Mouse (Mus musculus) hindbrain, postnatal 0 days (tissue): ENCODE measurements around the gene Ptpa. TPM values are rescaled to one million over a fixed set of nuclear protein-coding genes. Genes with fewer than 3 reads are reported as not detected.

ENCODE experiments used
- ATAC-seq: fragments of 200-750 bp; cut with Nextera tagmentation; 2 replicates; pipeline ENCODE4 v1.8.0; 2017; ENCODE audit warnings: mild to moderate bottlenecking, moderate TSS enrichment, moderate library complexity
- DNase-seq: peaks from one replicate; pipeline ENCODE4 v3.0.0-alpha.2; 2015; ENCODE audit warnings: low spot score
- H3K27ac ChIP-seq: fragments of 300-500 bp; sonication (generic); 2 replicates; pipeline ENCODE4 v1.5.1; 2014; ENCODE audit warnings: mild to moderate bottlenecking
- H3K27me3 ChIP-seq: fragments of 300-500 bp; sonication (generic); 2 replicates; pipeline ENCODE4 v1.6.1; 2014; ENCODE audit warnings: low read length, mixed read lengths; ENCODE audit not compliant: insufficient read depth
- H3K36me3 ChIP-seq: fragments of 300-500 bp; sonication (generic); 2 replicates; pipeline ENCODE4 v1.6.1; 2014; ENCODE audit warnings: low read length, mixed read lengths; ENCODE audit not compliant: insufficient read depth
- H3K4me1 ChIP-seq: fragments of 300-500 bp; sonication (generic); 2 replicates; pipeline ENCODE4 v1.6.1; 2014; ENCODE audit warnings: antibody characterized with exemption, low read length, mixed read lengths; ENCODE audit not compliant: insufficient read depth
- H3K4me2 ChIP-seq: fragments of 300-500 bp; sonication (generic); 2 replicates; pipeline ENCODE4 v1.6.1; 2014; ENCODE audit warnings: low read depth, mild to moderate bottlenecking, low read length, moderate library complexity, mixed read lengths
- H3K4me3 ChIP-seq: fragments of 300-500 bp; sonication (generic); 2 replicates; pipeline ENCODE4 v1.5.1; 2014; ENCODE audit warnings: low read length
- H3K9ac ChIP-seq: fragments of 300-500 bp; sonication (generic); replicated peaks from 2 replicates; pipeline ENCODE4 v1.6.1; 2014; ENCODE audit warnings: mild to moderate bottlenecking, low read length, moderate library complexity, mixed read lengths
- H3K9me3 ChIP-seq: fragments of 300-500 bp; sonication (generic); 2 replicates; pipeline ENCODE4 v1.6.1; 2016; ENCODE audit warnings: low read length, mixed read lengths
- CTCF ChIP-seq: IDR thresholded peaks from 2 replicates; pipeline ENCODE4 v1.5.1; 2016; ENCODE audit warnings: antibody characterized with exemption, control low read depth, low read depth
- WGBS: fragments of 180-500 bp; shearing (Covaris S2); extraction: QIAGEN DNeasy Blood & Tissue Kit; methylation state at CpG from one replicate; pipeline ENCODE4 v1.1.7; 2014; 5-methylcytosine and 5-hydroxymethylcytosine counted together
- microRNA-seq, 2 experiments: library from miRNA; unstranded; fragments of <30 nt; microRNA quantifications; one replicate each; pipeline ENCODE4; 2016
- polyA plus RNA-seq: library from polyadenylated mRNA; unstranded; fragments of >200 nt; fragmentation: Nextera tagmentation; extraction: Ambion mirVana; gene quantifications from 2 replicates; pipeline ENCODE4 v1.2.1, GENCODE M21; 2015
- total RNA-seq: library from RNA; depleted of rRNA; stranded (reverse); fragments of >200 nt; gene quantifications from 2 replicates; pipeline ENCODE4 v1.2.3, GENCODE M21; 2014; rRNA removed

The Ptpa gene
- total and polyA plus RNA-seq, 2 experiments from 2014 or later, result 138 to 156 TPM

DNA sequence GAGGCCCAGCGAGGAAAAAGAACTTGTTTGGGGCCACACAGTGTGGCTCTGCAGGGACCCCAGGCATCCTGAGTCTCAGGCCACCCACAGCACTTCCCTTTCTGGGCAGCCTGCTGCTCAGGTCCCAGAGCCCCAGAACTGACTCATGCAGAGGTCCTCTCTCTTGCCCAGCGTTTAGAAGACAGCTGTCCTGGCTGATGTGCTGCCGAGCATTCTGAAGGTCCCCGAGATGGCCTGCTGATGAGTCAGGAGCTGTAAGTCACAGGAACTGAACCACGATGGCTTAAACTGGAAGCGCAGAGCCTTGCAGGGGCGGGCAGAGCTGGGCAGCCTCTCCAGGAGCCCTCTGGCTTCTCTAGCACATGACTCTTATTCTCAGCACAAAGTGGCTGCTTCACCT, 71.8 kb downstream of the Ptpa start:
- no peak overlapping the region for H3K4me2 ChIP-seq
- DNase-seq, result no peak
- no peaks in the 10 kb centered on the region for H3K36me3 ChIP-seq
- TF ChIP-seq CTCF, result no peak
- H3K27ac ChIP-seq, result no peak overlapping the region
- ATAC-seq, result no peak
- H3K4me1 ChIP-seq, result no peaks in the 10 kb centered on the region
- 33% methylated on average over 7 of the region's 7 CpGs for WGBS
- no peaks in the 10 kb centered on the region for H3K9me3 ChIP-seq
- no peaks in the 10 kb centered on the region for H3K27me3 ChIP-seq
- no peak overlapping the region for H3K9ac ChIP-seq
- H3K4me3 ChIP-seq, result no peak overlapping the region

DNA sequence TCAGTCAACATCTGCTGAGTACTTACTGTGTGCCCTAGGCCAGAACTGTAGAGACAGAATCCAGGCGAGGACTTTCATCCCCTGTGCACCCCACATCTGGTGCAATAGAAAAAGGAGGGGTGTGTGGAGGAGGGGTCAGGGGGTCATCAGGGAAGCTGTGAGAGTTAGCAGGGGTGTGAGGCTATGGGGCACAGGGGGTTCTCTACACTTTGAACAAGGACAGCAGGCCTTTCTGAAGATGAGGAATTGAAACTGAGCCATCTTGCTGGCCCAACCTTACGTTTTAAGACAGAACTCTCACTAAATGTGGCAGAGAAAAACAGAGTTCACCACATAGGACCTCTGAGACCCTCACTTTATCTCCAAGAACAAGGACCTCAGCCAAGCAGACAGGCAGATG, 74.5 kb downstream of the Ptpa start:
- DNase-seq (no peak), ATAC-seq (no peak)
- WGBS, result 76% methylated on average over 2 of the region's 2 CpGs
- Histone ChIP-seq H3K36me3 (no peaks in the 10 kb centered on the region), H3K9me3 (no peaks in the 10 kb centered on the region), H3K27me3 (no peaks in the 10 kb centered on the region), H3K4me1 (no peaks in the 10 kb centered on the region), H3K9ac (no peak overlapping the region), H3K4me3 (no peak overlapping the region), H3K4me2 (no peak overlapping the region), H3K27ac (no peak overlapping the region)
- no peak for TF ChIP-seq CTCF

DNA sequence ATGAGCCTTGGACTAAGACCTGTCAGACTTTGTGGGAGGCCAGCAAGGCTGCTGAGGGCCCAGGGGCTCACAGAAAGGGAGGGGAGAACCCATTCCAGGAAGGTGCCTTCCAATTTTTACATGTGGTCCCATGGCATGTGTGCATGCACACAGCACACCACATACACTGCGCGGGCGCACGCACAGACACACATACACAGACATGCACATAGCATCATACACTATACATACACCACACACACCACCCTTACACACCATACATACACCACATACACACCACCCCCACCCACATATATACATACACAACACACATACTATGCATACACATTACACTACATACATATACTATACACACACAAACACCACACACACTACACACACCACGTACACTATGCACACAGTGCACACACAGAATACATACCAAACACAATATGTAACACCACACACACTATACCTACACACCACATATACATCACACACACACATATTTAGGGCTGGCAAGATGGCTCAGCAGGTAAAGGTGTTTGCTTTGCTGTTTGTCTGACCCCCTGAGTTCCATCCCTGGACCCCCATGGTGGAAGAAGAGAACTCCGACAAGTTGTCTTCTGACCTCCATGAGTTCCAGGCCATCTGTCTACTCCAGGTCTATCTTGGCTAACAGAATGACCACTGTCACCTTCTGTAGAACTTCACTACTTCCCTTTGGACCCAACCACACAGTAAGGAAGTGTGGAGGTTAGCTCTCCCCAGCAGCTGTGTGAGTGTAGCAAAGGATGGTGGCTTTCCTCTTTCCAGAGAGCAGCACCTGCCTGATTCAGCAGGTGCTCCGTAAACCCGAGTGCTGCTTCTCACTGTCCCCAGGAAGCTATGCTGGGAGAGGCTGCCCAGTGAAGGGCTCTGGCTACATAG, 79.4 kb downstream of the Ptpa start:
- no peaks in the 10 kb centered on the region for H3K9me3 ChIP-seq
- H3K27ac ChIP-seq, result no peak overlapping the region
- ATAC-seq (peak; percentile 53; the same call in 1 of the 2 replicates), DNase-seq (no peak)
- peaks cover 5% of the 10 kb centered on the region; the same call in 1 of the 2 replicates for H3K4me1 ChIP-seq
- 78% methylated on average over 8 of the region's 8 CpGs for WGBS
- H3K36me3 ChIP-seq, result no peaks in the 10 kb centered on the region
- 0 out of 2 replicates have a peak overlapping the region, but pooled peaks have one; percentile 21 for H3K9ac ChIP-seq
- H3K4me2 ChIP-seq, result peak overlapping the region; percentile 59
- H3K27me3 ChIP-seq, result no peaks in the 10 kb centered on the region
- H3K4me3 ChIP-seq, result no peak overlapping the region; the same call in 1 of the 2 replicates
- TF ChIP-seq CTCF, result no peak

DNA sequence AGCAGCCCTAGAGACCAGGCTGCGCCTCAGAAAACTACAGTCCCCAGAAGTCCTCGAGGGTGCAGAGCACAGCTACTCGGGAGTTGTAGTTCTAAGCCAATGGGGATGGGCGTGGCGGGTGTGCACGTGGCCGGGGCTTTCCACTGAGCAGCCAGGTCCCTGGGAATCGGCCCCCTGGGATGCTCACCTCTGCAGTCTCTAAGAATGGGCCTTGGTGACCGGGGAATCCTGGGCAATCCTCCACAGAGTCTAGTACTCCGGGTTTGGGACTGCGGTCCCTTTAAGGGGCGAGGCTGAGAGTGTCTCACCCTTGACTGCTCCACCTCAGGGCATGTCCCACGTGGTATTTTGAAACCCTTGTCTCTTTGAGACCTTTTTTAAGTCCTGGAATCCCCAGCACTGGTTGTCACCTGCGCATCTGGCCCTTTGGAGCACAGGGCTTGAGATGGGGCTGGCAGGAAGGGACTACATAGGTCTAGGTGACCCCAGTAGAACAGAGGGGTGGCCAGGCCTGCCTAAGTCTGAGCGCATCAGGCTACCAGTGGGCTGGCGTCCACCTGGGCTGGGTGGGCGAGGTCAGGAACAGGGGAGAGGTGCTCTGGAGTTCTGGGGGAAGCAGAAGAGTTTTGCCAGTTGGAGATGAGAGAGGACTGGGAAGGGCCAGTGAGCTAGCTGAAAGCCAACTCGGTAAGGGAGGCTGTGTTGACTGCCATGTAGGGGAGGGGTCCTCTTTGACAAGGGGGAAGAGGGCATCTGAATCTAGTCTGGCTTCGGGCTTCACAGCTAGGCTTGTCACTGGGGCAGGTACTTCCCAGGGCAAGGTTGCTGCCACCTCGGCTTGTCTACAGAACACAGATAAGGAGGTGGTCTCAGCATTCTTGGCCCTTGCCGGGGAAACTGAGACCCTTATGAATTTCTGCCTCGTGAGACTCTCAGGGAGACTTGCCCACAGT, 80.3 kb downstream of the Ptpa start:
- DNase-seq (peak; percentile 87), ATAC-seq (peak; percentile 95)
- H3K4me2 ChIP-seq, result peak overlapping the region; percentile 59
- H3K4me1 ChIP-seq, result peaks cover 5% of the 10 kb centered on the region; the same call in 1 of the 2 replicates
- peak overlapping the region; percentile 36; the same call in 1 of the 2 replicates for H3K27ac ChIP-seq
- H3K27me3 ChIP-seq, result no peaks in the 10 kb centered on the region
- 24% methylated on average over 22 of the region's 22 CpGs for WGBS
- H3K36me3 ChIP-seq, result no peaks in the 10 kb centered on the region
- TF ChIP-seq CTCF, result no peak
- H3K9me3 ChIP-seq, result no peaks in the 10 kb centered on the region
- H3K9ac ChIP-seq, result peak overlapping the region; percentile 21; the same call in 1 of the 2 replicates
- H3K4me3 ChIP-seq, result peak overlapping the region; percentile 26

Small RNA genes within 50 kb of the gene (microRNA-seq; reads per million reads assigned to microRNA genes)
- gene Gm47292, result 0 reads per million in 2 experiments

Other genes with a start within 250 kb of the Ptpa start
- gene Endog, start 244.5 kb upstream of the Ptpa start, total RNA-seq, result 63.7 and 64.1 TPM in 2 replicates
- gene Endog, start 244.5 kb upstream of the Ptpa start, polyA plus RNA-seq, result 42.2 and 42.7 TPM in 2 replicates
- gene Spout1, start 237.6 kb upstream of the Ptpa start, total RNA-seq, result 32.6 and 48.2 TPM in 2 replicates
- gene Spout1, start 237.6 kb upstream of the Ptpa start, polyA plus RNA-seq, result 52.6 and 56.1 TPM in 2 replicates
- gene Kyat1, start 210.2 kb upstream of the Ptpa start, total RNA-seq, result 23.9 and 34.3 TPM in 2 replicates
- gene Kyat1, start 210.2 kb upstream of the Ptpa start, polyA plus RNA-seq, result 17.0 and 17.9 TPM in 2 replicates
- 66.2 and 68.4 TPM in 2 replicates for gene Lrrc8a, start 178.3 kb upstream of the Ptpa start, total RNA-seq
- gene Lrrc8a, start 178.3 kb upstream of the Ptpa start, polyA plus RNA-seq, result 59.7 and 61.9 TPM in 2 replicates
- 6.8 and 15.1 TPM in 2 replicates for gene Gm28035, start 175.5 kb upstream of the Ptpa start, total RNA-seq
- gene Gm28035, start 175.5 kb upstream of the Ptpa start, polyA plus RNA-seq, result 0.25 and 0.31 TPM in 2 replicates
- gene Phyhd1, start 149.8 kb upstream of the Ptpa start, total RNA-seq, result 5.6 and 8.9 TPM in 2 replicates
- gene Phyhd1, start 149.8 kb upstream of the Ptpa start, polyA plus RNA-seq, result 6.2 and 7.4 TPM in 2 replicates
- gene Gm28038, start 135.0 kb upstream of the Ptpa start, total RNA-seq, result not detected in 2 replicates
- not detected in 2 replicates for gene Gm28038, start 135.0 kb upstream of the Ptpa start, polyA plus RNA-seq
- gene Dolk, start 129.7 kb upstream of the Ptpa start, total RNA-seq, result 43.7 and 50.4 TPM in 2 replicates
- gene Dolk, start 129.7 kb upstream of the Ptpa start, polyA plus RNA-seq, result 42.1 and 43.5 TPM in 2 replicates
- gene Nup188, start 129.6 kb upstream of the Ptpa start, total RNA-seq, result 32.6 and 51.0 TPM in 2 replicates
- 11.9 and 12.6 TPM in 2 replicates for gene Nup188, start 129.6 kb upstream of the Ptpa start, polyA plus RNA-seq
- 397 and 410 TPM in 2 replicates for gene Sh3glb2, start 56.7 kb upstream of the Ptpa start, total RNA-seq
- gene Sh3glb2, start 56.7 kb upstream of the Ptpa start, polyA plus RNA-seq, result 171 and 180 TPM in 2 replicates
- 67.6 and 79.9 TPM in 2 replicates for gene Miga2, start 51.8 kb upstream of the Ptpa start, total RNA-seq
- 34.4 and 35.3 TPM in 2 replicates for gene Miga2, start 51.8 kb upstream of the Ptpa start, polyA plus RNA-seq
- gene Dolpp1, start 23.8 kb upstream of the Ptpa start, total RNA-seq, result 119 and 122 TPM in 2 replicates
- 48.2 and 49.4 TPM in 2 replicates for gene Dolpp1, start 23.8 kb upstream of the Ptpa start, polyA plus RNA-seq
- 49.3 and 51.5 TPM in 2 replicates for gene Crat, start 226 bp upstream of the Ptpa start, total RNA-seq
- 26.0 and 27.6 TPM in 2 replicates for gene Crat, start 226 bp upstream of the Ptpa start, polyA plus RNA-seq
- 26.5 and 30.2 TPM in 2 replicates for gene Ier5l, start 58.2 kb downstream of the Ptpa start, total RNA-seq
- 2.4 and 2.8 TPM in 2 replicates for gene Ier5l, start 58.2 kb downstream of the Ptpa start, polyA plus RNA-seq
- gene Cstad, start 179.0 kb downstream of the Ptpa start, total RNA-seq, result 1.3 and 4.6 TPM in 2 replicates
- 0.54 TPM in 1 of 2 replicates, not detected in the other for gene Cstad, start 179.0 kb downstream of the Ptpa start, polyA plus RNA-seq